Mouse (Mus musculus) neural tube, embryonic 14.5 days (tissue): ENCODE data around the gene Bicc1. TPM values are rescaled to one million over a fixed set of nuclear protein-coding genes. Genes with fewer than 3 reads are reported as not detected.
"Not testable (repeated sequence)": the region's sequence is repeated elsewhere in the genome, so short reads cannot be mapped to it uniquely, and the experiment has no call there.

Experiments used
- ATAC-seq: fragments of 200-750 bp; cut with Nextera tagmentation; 2 replicates; pipeline ENCODE4 v1.8.0; 2017; ENCODE audit warnings: low read depth, mild to moderate bottlenecking, moderate TSS enrichment, moderate library complexity
- H3K27ac ChIP-seq: fragments of 300-500 bp; sonication (generic); 2 replicates; pipeline ENCODE4 v1.5.1; 2014; ENCODE audit warnings: low read depth, mild to moderate bottlenecking, control low read depth, low read length, moderate library complexity, mixed read lengths
- H3K27me3 ChIP-seq: fragments of 300-500 bp; sonication (generic); 2 replicates; pipeline ENCODE4 v1.6.1; 2014; ENCODE audit warnings: low read length; ENCODE audit not compliant: control insufficient read depth, insufficient read depth
- H3K36me3 ChIP-seq: fragments of 300-500 bp; sonication (generic); 2 replicates; pipeline ENCODE4 v1.6.1; 2014; ENCODE audit warnings: low read length, mixed read lengths; ENCODE audit not compliant: control insufficient read depth, insufficient read depth
- H3K4me1 ChIP-seq: fragments of 300-500 bp; sonication (generic); 2 replicates; pipeline ENCODE4 v1.6.1; 2014; ENCODE audit warnings: low read length; ENCODE audit not compliant: control insufficient read depth, insufficient read depth
- H3K4me2 ChIP-seq: fragments of 300-500 bp; sonication (generic); 2 replicates; pipeline ENCODE4 v1.6.1; 2014; ENCODE audit warnings: mild to moderate bottlenecking, low read depth, low read length, control low read depth
- H3K4me3 ChIP-seq: fragments of 300-500 bp; sonication (generic); 2 replicates; pipeline ENCODE4 v1.5.1; 2014; ENCODE audit warnings: low read depth, low read length, control low read depth, mixed read lengths
- H3K9ac ChIP-seq: fragments of 300-500 bp; sonication (generic); replicated peaks from 2 replicates; pipeline ENCODE4 v1.6.1; 2014; ENCODE audit warnings: low read depth, mild to moderate bottlenecking, control low read depth, low read length, mixed read lengths
- H3K9me3 ChIP-seq: fragments of 300-500 bp; sonication (generic); 2 replicates; pipeline ENCODE4 v1.6.1; 2016; ENCODE audit warnings: low read length; ENCODE audit not compliant: control insufficient read depth
- WGBS: fragments of 180-500 bp; shearing (Covaris S2); extraction: QIAGEN DNeasy Blood & Tissue Kit; methylation state at CpG from one replicate; pipeline ENCODE4 v1.1.7; 2014; 5-methylcytosine and 5-hydroxymethylcytosine counted together
- polyA plus RNA-seq: library from polyadenylated mRNA; unstranded; fragments of >200 nt; fragmentation: Nextera tagmentation; extraction: Ambion mirVana; gene quantifications from 2 replicates; pipeline ENCODE4 v1.2.1, GENCODE M21; 2014

Bicc1 gene
- polyA plus RNA-seq, 1 experiment from 2014 or later: 2.0 TPM

DNA sequence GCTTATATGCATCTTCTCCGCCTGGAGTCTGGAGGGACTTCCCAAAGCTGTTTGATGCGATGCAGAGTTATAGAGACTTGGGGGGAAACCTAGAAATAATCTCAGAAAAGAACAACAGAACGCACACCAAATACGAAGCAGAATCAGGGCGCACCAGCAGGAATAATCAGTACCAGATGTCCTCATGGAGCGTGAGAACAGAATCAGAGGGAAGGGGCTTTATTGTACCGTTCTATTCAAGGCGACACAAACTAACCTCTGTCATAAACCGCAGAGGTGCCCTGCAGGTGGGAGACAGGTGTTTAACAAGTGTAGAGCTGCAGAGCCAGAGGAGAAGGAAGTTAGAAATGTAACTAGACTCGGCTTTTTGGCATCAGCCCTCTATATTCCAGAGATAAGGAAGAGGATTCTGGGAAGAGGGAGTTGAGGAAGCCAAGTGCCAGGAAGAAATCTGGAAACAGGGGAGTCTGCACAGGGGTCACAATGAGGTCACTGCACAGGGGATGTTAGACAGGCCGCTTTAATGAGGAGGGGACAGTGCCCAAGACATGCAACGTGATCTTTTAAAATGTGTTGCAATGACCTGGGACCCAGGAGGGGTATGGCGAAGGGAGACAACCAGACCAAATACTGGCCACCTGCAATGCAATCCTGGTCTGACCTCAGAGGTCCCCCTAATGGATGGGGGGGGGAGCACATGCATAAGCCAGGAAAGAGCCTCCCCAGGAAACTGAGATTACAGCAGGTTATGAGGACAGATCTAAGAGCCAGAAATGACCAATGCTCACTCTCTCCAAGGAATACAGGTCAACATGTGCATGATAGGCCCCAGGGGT, 190.4 kb downstream of the Bicc1 start:
- ATAC-seq: no peak
- Histone ChIP-seq H3K4me3 (no peak overlapping the region), H3K9ac (no peak overlapping the region), H3K4me1 (no peaks in the 10 kb centered on the region), H3K27me3 (no peaks in the 10 kb centered on the region), H3K9me3 (no peaks in the 10 kb centered on the region), H3K4me2 (no peak overlapping the region), H3K27ac (no peak overlapping the region), H3K36me3 (no peaks in the 10 kb centered on the region)
- 75% methylated on average over 13 of the region's 13 CpGs for WGBS

DNA sequence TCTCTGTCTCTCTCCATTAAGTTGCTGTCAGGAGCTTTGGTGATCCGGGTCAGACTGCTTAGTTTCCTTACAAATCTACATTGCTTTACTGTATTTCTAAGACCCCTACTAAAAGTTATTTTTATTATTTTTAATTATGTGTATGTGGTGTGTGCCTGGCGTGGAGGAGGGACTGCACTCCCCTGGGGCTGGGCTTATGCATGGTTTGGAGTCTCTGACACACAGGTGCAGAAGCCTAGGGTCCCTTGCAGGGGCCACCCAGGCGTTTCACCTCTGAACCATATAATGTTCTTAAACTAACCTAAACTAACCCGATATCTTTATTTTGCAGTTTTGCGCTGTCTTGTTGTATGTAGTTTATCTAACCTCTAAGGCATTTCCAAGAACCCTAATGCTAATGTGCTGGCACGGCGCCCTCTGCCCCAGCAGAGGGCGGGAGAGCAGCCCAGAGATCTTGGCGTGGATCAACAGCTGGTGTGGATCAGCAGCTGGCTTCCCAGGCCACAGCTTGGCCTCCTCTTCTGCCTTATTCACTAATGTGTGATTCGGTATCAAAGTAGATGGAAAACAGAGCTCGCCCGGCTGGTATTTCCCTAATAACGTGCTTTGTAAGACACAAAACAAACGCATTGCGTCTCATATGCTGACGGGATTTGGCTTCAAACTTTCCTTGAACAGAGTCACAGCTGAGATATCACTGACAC, 192.7 kb downstream of the Bicc1 start:
- no peak overlapping the region for H3K27ac ChIP-seq
- no peaks in the 10 kb centered on the region for H3K9me3 ChIP-seq
- no peaks in the 10 kb centered on the region for H3K36me3 ChIP-seq
- no peak for ATAC-seq
- H3K27me3 ChIP-seq: no peaks in the 10 kb centered on the region
- no peak overlapping the region for H3K4me2 ChIP-seq
- H3K9ac ChIP-seq: no peak overlapping the region
- H3K4me3 ChIP-seq: no peak overlapping the region
- no peaks in the 10 kb centered on the region for H3K4me1 ChIP-seq
- 80% methylated on average over 16 of the region's 16 CpGs for WGBS

DNA sequence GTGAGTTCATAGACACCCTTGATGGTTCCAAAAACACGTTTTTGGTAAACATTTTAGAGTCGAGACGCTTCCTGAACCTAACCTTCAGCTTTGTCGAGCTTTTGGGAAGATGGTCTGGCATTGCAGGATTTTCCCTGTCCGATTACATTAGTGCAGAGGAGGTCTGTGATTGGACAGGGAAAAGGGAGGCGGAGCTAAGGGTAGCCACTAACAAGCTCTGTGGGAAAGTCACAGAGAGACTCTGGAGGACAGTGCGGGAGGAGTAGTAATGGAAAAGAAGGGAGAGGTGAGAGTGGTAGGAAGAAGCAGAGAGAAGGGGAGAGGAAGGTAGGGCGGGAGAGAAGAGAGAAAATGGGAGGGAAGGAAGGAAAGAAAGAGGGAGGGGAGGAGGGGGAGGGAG, 194.8 kb downstream of the Bicc1 start:
- H3K9ac ChIP-seq: no peak overlapping the region
- H3K36me3 ChIP-seq: no peaks in the 10 kb centered on the region
- no peak overlapping the region for H3K4me2 ChIP-seq
- no peaks in the 10 kb centered on the region for H3K4me1 ChIP-seq
- 36% methylated on average over 8 of the region's 8 CpGs for WGBS
- no peak overlapping the region for H3K27ac ChIP-seq
- H3K4me3 ChIP-seq: no peak overlapping the region
- ATAC-seq: no peak; the same call in 1 of the 2 replicates
- no peaks in the 10 kb centered on the region for H3K9me3 ChIP-seq
- no peaks in the 10 kb centered on the region for H3K27me3 ChIP-seq

DNA sequence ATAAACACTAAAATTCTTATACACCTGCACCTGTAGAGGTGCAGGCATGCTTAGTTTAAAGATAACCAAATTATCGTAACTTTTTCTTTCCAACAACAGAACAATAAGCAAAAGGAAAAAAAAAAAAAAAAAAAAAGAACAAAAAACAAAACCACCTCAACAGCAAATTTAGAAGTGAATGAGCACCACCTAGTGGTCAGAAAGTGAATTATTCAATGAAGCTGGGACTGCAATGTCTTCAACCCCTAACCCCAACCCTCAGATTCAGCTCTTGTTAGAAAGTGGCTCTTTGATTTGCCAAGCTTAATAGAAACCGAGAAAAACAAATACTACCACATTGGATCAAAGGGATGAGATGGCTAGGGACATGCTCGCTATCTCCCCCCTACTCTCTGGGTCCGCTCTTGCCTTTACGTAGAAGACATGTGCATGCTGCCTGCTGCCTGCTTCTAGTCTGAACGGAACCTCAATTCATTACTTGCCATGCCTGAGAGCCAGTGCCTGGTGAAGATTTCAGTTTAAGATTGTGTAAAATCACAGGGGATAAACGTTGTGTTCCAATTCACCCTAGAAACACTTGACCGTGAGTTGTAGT, 195.8 kb downstream of the Bicc1 start:
- H3K4me1 ChIP-seq: no peaks in the 10 kb centered on the region
- no peak overlapping the region for H3K27ac ChIP-seq
- ATAC-seq: no peak
- H3K4me2 ChIP-seq: no peak overlapping the region
- no peak overlapping the region for H3K9ac ChIP-seq
- WGBS: 58% methylated on average over 8 of the region's 8 CpGs
- no peaks in the 10 kb centered on the region for H3K36me3 ChIP-seq
- H3K4me3 ChIP-seq: no peak overlapping the region
- H3K9me3 ChIP-seq: no peaks in the 10 kb centered on the region
- no peaks in the 10 kb centered on the region for H3K27me3 ChIP-seq

DNA sequence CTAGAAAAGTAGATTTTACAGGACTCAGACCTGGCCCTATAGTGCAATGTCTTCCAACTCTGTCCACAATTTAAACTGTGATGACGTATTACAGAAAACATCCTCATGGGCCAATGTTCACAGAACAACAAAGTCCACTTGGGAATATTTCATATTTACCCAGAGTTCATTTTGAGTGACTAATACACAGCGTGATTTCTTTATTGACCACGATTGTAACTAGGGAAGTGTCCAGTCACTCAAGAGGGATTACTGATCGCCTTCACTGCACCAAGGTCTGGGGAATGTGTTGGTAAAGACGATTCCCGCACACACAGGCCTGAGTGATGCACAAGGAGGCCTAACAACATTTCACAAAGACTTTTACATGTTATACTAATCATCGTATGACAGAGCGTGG, 197.9 kb downstream of the Bicc1 start:
- no peak overlapping the region for H3K27ac ChIP-seq
- no peak overlapping the region for H3K4me2 ChIP-seq
- no peak overlapping the region for H3K4me3 ChIP-seq
- H3K4me1 ChIP-seq: no peaks in the 10 kb centered on the region
- no peaks in the 10 kb centered on the region for H3K36me3 ChIP-seq
- H3K27me3 ChIP-seq: no peaks in the 10 kb centered on the region
- no peak for ATAC-seq
- H3K9ac ChIP-seq: no peak overlapping the region
- H3K9me3 ChIP-seq: no peaks in the 10 kb centered on the region
- 91% methylated on average over 8 of the region's 8 CpGs for WGBS

DNA sequence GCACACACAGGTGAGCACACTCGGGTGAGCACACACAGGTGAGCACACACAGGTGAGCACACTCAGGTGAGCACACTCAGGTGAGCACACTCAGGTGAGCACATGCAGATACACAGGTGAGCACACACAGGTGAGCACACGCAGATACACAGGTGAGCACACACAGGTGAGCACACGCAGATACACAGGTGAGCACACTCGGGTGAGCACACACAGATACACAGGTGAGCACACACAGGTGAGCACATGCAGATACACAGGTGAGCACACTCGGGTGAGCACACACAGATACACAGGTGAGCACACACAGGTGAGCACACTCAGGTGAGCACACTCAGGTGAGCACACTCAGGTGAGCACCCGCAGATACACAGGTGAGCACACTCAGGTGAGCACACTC, 199.1 kb downstream of the Bicc1 start:
- not testable (repeated sequence) for H3K9me3 ChIP-seq, H3K36me3 ChIP-seq, H3K4me3 ChIP-seq, H3K9ac ChIP-seq, H3K4me2 ChIP-seq, H3K4me1 ChIP-seq, ATAC-seq, H3K27ac ChIP-seq, H3K27me3 ChIP-seq
- WGBS: 91% methylated on average over 6 of the region's 6 CpGs

DNA sequence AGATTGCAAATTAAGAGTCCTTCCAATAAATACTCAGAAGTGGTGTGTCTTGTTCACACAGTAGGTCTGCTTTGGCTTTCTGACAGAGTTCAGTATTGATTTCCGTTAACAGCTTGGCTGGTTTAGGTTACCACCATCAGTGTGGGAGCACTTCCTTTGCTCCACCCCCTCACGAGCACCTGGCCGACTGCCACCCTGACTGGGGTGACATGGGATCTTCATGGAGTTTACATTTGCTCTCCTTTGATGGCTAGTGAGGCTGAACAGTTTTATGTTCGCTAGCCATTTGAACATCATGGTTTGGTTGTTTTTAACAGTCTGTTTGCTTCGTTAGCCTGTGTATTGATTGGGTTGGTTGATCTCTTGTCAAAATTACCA, 206.7 kb downstream of the Bicc1 start:
- no peaks in the 10 kb centered on the region for H3K36me3 ChIP-seq
- no peaks in the 10 kb centered on the region for H3K9me3 ChIP-seq
- ATAC-seq: 0 out of 2 replicates have a peak, but pooled peaks have one; percentile 20
- peaks cover 18% of the 10 kb centered on the region for H3K4me1 ChIP-seq
- H3K27me3 ChIP-seq: no peaks in the 10 kb centered on the region
- H3K4me3 ChIP-seq: no peak overlapping the region
- peak overlapping the region; percentile 41; the same call in 1 of the 2 replicates for H3K4me2 ChIP-seq
- no peak overlapping the region for H3K9ac ChIP-seq
- WGBS: 58% methylated on average over 5 of the region's 5 CpGs
- H3K27ac ChIP-seq: peak overlapping the region; percentile 91

DNA sequence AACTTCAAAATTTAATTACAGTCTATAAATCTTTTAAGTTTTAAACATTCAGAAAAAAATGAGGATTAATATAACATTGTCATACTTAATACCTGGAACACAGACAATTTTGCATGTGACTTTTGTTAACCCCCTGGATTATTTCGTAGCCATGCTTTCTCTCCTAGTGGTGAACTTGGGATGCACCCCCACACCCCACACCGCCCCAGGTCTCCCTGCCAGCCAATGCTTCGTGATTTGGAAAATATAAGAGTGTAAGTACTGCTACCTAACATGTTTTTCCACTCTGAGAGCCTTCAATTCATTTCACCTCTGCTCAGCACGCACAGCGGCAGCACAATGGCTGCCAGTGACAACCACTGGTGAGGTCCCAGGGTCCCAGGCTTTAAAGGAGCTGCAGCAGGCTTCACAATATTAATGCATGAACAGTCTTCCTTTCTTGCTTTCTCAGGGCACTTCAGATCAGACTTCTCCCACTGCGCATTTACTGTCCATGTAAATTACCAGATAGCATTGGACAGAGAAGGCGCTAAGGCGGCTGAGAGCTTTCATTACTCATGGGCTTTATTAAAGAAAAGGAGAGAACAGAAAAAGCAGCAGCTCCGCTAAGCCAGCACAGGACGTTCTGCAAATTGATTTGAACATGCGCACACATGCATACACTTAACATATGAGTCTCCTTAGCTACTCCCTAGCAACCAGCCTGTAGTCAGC, 207.3 kb downstream of the Bicc1 start:
- Histone ChIP-seq H3K27ac (peak overlapping the region; percentile 91), H3K4me3 (peak overlapping the region; percentile 17), H3K4me2 (peak overlapping the region; percentile 41), H3K27me3 (no peaks in the 10 kb centered on the region), H3K36me3 (no peaks in the 10 kb centered on the region), H3K4me1 (peaks cover 18% of the 10 kb centered on the region), H3K9me3 (no peaks in the 10 kb centered on the region), H3K9ac (peak overlapping the region; percentile 43; the same call in 1 of the 2 replicates)
- ATAC-seq: peak; percentile 82
- 25% methylated on average over 11 of the region's 11 CpGs for WGBS
